Mouse (Mus musculus): ENCODE data around the gene Fry.

DNA sequence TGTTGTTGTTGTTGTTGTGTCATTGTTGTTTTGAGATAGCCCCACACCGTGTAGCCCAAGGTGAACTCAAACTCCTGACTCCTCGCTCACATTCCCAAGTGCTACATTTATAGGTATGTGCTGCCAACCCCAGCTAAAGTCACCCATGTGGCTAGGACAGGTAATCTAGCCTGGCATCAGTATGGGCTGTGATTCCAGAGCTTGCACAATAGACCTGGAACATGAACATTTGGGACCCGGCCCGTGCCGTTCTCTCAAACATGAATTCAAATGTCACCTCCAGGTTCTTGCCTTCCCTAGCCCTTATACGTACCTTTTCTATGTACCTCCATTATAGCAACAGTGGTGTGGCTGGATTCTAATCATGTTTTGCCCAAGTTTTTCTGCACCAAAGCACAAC, 156.9 kb downstream of the Fry start:
- TF ChIP-seq CTCF (IDR thresholded peaks at IDR 0.05; ENCODE audit: borderline replicate concordance, insufficient read depth, low read length) (no peak), POLR2A (IDR thresholded peaks at IDR 0.05; ENCODE audit: low read depth, low read length) (no peak)

Measured in embryonic fibroblast, embryonic 13.5 days (primary cell).